Mouse (Mus musculus): ENCODE data around the gene Spred1. TPM values are rescaled to one million over a fixed set of nuclear protein-coding genes. Genes with fewer than 3 reads are reported as not detected.
"Not testable (repeated sequence)": the region's sequence is repeated elsewhere in the genome, so short reads cannot be mapped to it uniquely, and the experiment has no call there.

The Spred1 gene
- polyA plus RNA-seq, 1 experiment from 2014 or later, result 23.7 TPM

DNA sequence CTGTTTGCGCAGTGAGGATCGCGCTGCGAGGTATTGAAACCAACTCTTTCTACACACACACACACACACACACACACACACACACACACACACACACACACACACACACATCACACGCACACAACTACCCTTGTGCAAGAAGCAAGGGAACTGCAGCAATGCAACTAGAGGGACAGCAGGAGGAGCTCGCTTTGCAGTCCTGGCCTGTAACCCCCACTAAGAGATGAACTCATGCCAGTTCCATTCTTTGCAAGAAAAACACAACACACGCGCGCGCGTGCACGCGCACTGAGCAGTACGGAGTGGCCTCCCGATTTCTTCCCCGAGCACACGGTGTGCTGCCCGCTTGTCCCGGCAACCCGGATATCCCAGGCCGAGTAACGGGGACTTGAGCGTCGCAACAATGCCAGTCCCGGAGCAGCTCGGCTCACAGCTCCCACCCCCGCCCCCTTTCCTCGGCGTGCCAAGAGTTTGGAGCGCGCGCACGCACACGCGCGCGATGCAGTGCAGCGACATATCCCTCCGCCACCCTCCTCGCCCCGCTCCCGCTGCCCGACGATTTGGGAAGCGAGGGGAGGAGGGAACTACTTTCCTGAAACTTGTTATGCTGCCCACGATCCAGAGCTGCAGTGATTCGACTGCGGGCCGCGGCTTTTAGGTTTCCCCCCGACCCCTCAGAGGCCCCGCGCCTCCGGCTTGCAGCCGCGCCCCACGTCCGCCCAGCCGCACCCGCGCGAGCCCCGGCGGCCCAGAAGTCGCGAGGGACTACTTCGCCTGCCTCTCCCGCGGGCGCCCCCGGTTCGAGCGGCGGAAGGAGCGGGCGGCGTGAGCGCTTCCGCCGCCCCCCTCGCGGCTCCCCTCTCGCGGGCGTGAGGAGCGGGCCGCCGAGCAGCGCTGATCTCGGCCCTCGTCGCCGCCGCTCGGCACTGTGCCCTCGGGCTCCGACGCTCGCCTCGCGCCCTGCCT lies 645 bp upstream of the Spred1 start:
- H3K4me3 ChIP-seq (replicated peaks), result peak overlapping the region; percentile 98
- under 1% methylated on average over 95 of the region's 101 CpGs for WGBS
- H3K4me2 ChIP-seq, result peak overlapping the region; percentile 76
- H3K36me3 ChIP-seq, result no peaks in the 10 kb centered on the region
- no peaks in the 10 kb centered on the region for H3K9me3 ChIP-seq
- H3K9ac ChIP-seq (replicated peaks), result peak overlapping the region; percentile 99
- no peaks in the 10 kb centered on the region for H3K27me3 ChIP-seq
- peaks cover 12% of the 10 kb centered on the region for H3K4me1 ChIP-seq (replicated peaks)
- H3K27ac ChIP-seq, result peak overlapping the region; percentile 100
- peak; percentile 85 for ATAC-seq (ENCODE audit: insufficient number of reproducible peaks, insufficient read depth, low FRiP score, low TSS enrichment, low read depth)

DNA sequence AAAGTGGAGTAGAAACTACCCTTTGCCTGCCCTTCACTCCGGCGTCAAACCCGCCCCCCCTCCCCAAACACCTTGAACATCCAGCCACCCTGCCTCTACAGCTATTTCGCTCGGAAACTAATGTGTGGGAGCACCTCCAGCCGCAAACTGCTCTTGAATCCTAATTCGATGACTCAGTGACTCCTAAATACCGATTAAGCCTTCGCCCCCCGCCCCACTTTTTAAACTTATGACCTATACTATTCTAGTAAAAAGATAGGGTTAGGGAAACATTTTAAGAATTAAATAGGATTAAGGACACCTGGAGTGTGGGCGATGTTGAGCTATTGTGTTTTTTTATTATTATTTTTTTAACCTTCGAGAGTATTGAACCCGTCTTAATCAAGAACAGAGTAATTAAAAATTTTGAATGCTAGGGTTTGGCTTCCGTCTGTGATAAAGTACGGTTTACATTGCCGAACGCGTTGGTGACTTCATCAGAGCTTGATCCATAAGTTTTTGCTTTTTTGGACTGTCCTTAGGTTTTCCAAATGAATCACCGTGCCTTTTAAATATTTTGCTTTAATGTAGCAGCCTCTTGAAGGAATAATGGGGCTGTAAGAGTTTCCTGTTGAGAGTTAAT lies 921 bp downstream of the Spred1 start:
- Histone ChIP-seq H3K27ac (peak overlapping the region; percentile 100), H3K9me3 (no peaks in the 10 kb centered on the region), H3K27me3 (no peaks in the 10 kb centered on the region), H3K4me1 (replicated peaks) (peaks cover 15% of the 10 kb centered on the region), H3K9ac (replicated peaks) (peak overlapping the region; percentile 99), H3K4me2 (peak overlapping the region; percentile 76), H3K4me3 (replicated peaks) (peak overlapping the region; percentile 98), H3K36me3 (no peaks in the 10 kb centered on the region)
- no peak for ATAC-seq (ENCODE audit: insufficient number of reproducible peaks, insufficient read depth, low FRiP score, low TSS enrichment, low read depth)
- WGBS, result under 1% methylated on average over 19 of the region's 19 CpGs

DNA sequence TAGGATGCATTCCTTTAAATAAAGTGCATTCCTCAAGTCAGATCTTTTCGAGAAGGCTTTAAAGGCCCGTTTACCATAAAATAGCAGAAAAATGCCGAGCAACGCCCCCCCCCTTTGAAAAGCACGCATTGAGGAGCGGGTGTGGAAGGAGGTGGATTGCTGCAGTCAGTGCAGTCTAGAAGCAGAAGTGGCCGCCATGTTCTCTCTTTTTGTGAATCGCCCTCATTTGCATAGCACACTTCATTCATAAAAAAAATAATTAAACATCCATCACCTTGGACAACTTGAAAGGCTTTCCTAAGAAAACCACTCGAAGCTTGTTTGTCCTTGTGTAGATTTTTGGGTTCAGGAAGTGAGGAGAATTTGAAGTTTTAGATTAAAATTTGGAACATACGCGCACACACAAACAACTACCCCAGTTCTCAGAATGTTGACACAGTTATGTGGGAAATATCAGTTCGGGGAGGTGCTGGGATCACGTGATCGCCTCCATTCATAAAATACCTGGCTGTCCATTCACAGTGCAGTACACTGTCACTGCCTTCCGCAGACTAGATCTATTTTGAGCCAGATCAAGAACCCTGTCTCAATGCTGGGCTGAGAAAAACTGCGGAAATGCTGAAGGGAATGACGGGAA lies 1.6 kb downstream of the Spred1 start:
- Histone ChIP-seq H3K4me2 (peak overlapping the region; percentile 76), H3K9me3 (no peaks in the 10 kb centered on the region), H3K27ac (no peak overlapping the region), H3K36me3 (peaks cover 2% of the 10 kb centered on the region; the same call in 1 of the 2 replicates), H3K27me3 (no peaks in the 10 kb centered on the region), H3K4me1 (replicated peaks) (peaks cover 15% of the 10 kb centered on the region), H3K9ac (replicated peaks) (peak overlapping the region; percentile 99), H3K4me3 (replicated peaks) (peak overlapping the region; percentile 98)
- ATAC-seq (ENCODE audit: insufficient number of reproducible peaks, insufficient read depth, low FRiP score, low TSS enrichment, low read depth), result peak; percentile 34; the same call in 1 of the 2 replicates
- 7% methylated on average over 17 of the region's 17 CpGs for WGBS

DNA sequence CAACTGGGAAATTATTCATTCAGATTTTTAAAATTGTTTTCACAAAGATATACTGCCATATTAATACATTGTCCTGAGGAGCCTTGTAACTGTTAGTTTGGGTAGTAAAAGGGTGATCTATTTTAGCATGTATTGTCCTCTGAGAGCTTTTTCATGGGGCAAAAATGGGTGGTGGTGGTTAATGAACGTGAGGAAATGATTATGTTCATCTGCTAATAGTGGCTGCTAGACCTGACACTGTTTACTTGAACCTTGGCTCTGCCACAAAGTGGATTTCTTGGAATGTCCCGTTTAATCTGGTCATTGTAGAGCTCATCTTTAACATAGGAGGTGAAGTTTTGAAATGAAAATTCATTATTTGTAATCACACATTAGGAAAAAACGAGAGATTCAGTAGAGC lies 2.5 kb downstream of the Spred1 start:
- H3K27me3 ChIP-seq, result no peaks in the 10 kb centered on the region
- ATAC-seq (ENCODE audit: insufficient number of reproducible peaks, insufficient read depth, low FRiP score, low TSS enrichment, low read depth), result no peak
- H3K4me2 ChIP-seq, result peak overlapping the region; percentile 76
- peaks cover 4% of the 10 kb centered on the region; the same call in 1 of the 2 replicates for H3K36me3 ChIP-seq
- no peak overlapping the region for H3K27ac ChIP-seq
- peaks cover 21% of the 10 kb centered on the region for H3K4me1 ChIP-seq (replicated peaks)
- H3K9me3 ChIP-seq, result no peaks in the 10 kb centered on the region
- peak overlapping the region; percentile 19 for H3K4me3 ChIP-seq (replicated peaks)
- 27% methylated on average over 3 of the region's 3 CpGs for WGBS
- no peak overlapping the region for H3K9ac ChIP-seq (replicated peaks)

DNA sequence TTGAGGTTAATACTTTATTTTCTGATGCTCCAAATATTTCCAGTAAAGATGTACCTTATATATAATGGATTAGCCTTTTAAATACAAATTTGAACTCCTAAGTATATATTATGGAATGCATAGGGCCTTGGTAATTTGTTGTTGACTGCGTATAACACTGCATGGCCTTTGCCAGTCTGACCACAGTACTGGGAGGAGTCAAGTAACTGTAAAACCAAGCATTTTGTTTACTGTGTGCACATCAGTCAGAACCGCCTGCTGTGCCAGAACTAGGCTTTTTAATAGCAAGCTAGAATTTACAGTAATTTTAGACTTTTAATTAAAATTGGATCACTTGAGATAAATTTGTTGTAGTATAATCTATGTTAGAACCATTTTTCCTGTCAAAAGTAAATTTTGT lies 3.7 kb downstream of the Spred1 start:
- H3K36me3 ChIP-seq, result peaks cover 4% of the 10 kb centered on the region; the same call in 1 of the 2 replicates
- H3K4me3 ChIP-seq (replicated peaks), result no peak overlapping the region
- H3K4me2 ChIP-seq, result 0 out of 2 replicates have a peak overlapping the region, but pooled peaks have one; percentile 34
- no peaks in the 10 kb centered on the region for H3K27me3 ChIP-seq
- no peak overlapping the region for H3K9ac ChIP-seq (replicated peaks)
- H3K4me1 ChIP-seq (replicated peaks), result peaks cover 16% of the 10 kb centered on the region
- 58% methylated on average over 2 of the region's 2 CpGs for WGBS
- no peak overlapping the region for H3K27ac ChIP-seq
- H3K9me3 ChIP-seq, result no peaks in the 10 kb centered on the region
- ATAC-seq (ENCODE audit: insufficient number of reproducible peaks, insufficient read depth, low FRiP score, low TSS enrichment, low read depth), result no peak

DNA sequence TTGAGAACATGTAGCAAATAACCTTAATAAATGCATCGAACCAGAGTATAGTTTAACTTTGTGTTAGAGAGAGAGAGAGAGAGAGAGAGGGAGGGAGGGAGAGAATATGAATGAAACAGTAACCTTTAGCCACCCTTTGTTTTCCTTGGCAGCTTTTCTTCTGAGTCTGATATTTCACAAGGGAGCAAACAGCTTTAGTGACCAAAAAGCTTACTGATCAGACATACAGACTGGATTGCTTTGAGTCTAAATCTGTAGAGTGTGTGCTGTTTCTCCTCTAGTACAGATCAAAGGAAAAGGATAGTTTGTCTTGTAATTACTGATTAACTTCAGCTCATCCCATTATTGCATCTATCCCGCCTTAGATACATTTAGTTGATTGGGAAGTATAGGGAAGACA lies 8.0 kb downstream of the Spred1 start:
- no peak for ATAC-seq (ENCODE audit: insufficient number of reproducible peaks, insufficient read depth, low FRiP score, low TSS enrichment, low read depth)
- Histone ChIP-seq H3K4me1 (replicated peaks) (peaks cover 12% of the 10 kb centered on the region), H3K9ac (replicated peaks) (no peak overlapping the region), H3K9me3 (no peaks in the 10 kb centered on the region), H3K36me3 (peaks cover 10% of the 10 kb centered on the region; the same call in 1 of the 2 replicates), H3K27me3 (no peaks in the 10 kb centered on the region), H3K4me2 (no peak overlapping the region), H3K27ac (no peak overlapping the region), H3K4me3 (replicated peaks) (no peak overlapping the region)
- WGBS, result 88% methylated on average over 2 of the region's 2 CpGs

DNA sequence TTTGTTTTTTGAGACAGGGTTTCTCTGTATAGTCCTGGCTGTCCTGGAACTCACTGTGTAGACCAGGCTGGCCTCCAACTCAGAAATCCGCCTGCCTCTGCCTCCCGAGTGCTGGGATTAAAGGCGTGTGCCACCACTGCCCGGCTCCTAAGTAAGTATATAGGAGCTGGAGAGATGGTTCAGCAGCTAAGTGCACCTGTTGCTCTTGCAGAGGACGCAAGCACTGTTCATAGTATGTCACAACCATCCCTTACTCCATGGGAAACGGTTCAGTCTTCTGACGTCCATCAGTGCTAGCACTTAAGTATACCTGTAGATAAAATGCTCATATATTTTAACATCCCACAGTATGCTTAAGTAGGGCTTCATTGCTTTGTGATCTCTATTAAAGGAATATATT lies 9.9 kb downstream of the Spred1 start:
- H3K27ac ChIP-seq; H3K9me3 ChIP-seq; H3K27me3 ChIP-seq; H3K4me1 ChIP-seq (replicated peaks); ATAC-seq (ENCODE audit: insufficient number of reproducible peaks, insufficient read depth, low FRiP score, low TSS enrichment, low read depth); H3K9ac ChIP-seq (replicated peaks); H3K4me3 ChIP-seq (replicated peaks); H3K4me2 ChIP-seq: not testable (repeated sequence)
- WGBS, result 92% methylated on average over 7 of the region's 7 CpGs
- H3K36me3 ChIP-seq, result peaks cover 10% of the 10 kb centered on the region; the same call in 1 of the 2 replicates

DNA sequence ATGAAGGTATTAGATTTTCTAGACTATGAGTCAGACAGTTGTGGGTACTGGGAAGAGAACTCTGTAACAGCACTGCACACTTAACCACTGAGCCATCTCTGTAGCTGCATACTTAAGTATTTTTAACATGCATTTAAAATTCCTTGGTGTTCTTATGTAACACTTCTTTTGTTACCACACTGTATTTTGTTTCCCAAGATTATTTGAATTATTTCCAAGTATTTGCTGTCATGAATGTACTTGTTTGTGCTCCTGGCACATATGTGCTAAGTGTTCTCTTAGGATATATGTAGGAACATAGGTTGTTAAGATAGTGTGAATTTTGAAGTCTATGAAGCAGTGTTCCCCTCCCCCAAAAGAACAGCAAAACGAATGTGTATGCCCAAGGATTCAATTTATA lies 10.7 kb downstream of the Spred1 start:
- no peaks in the 10 kb centered on the region for H3K27me3 ChIP-seq
- 78% methylated on average over 1 of the region's 1 CpGs for WGBS
- H3K9ac ChIP-seq (replicated peaks), result no peak overlapping the region
- H3K4me2 ChIP-seq, result no peak overlapping the region
- H3K4me1 ChIP-seq (replicated peaks), result peaks cover 7% of the 10 kb centered on the region; the same call in 1 of the 2 replicates
- peaks cover 10% of the 10 kb centered on the region; the same call in 1 of the 2 replicates for H3K36me3 ChIP-seq
- H3K4me3 ChIP-seq (replicated peaks), result no peak overlapping the region
- no peak for ATAC-seq (ENCODE audit: insufficient number of reproducible peaks, insufficient read depth, low FRiP score, low TSS enrichment, low read depth)
- H3K9me3 ChIP-seq, result no peaks in the 10 kb centered on the region
- no peak overlapping the region for H3K27ac ChIP-seq

DNA sequence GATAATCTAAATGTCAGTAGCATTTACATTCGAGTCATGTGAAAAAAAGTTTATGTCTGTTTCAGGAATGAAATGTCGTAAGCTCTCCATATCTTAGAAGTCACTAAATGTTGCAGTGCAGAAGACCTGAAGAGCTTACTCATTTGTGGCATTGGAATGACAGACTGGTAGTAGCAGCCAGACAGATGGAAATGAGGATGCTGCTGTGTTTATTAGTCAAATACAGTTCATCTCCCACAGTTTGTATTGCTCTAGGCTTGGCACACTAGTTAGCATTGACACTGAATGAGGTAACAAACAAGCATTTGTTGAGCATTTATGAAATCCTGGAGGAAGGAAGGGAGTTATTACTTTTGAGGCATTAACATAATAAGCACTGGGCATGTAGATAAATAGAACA lies 12.4 kb downstream of the Spred1 start:
- no peak overlapping the region for H3K4me2 ChIP-seq
- no peaks in the 10 kb centered on the region for H3K9me3 ChIP-seq
- H3K36me3 ChIP-seq, result peaks cover 6% of the 10 kb centered on the region; the same call in 1 of the 2 replicates
- WGBS, result 81% methylated on average over 2 of the region's 2 CpGs
- H3K9ac ChIP-seq (replicated peaks), result no peak overlapping the region
- no peak overlapping the region for H3K27ac ChIP-seq
- no peak for ATAC-seq (ENCODE audit: insufficient number of reproducible peaks, insufficient read depth, low FRiP score, low TSS enrichment, low read depth)
- H3K4me1 ChIP-seq (replicated peaks), result peaks cover under 1% of the 10 kb centered on the region; the same call in 1 of the 2 replicates
- H3K27me3 ChIP-seq, result no peaks in the 10 kb centered on the region
- H3K4me3 ChIP-seq (replicated peaks), result no peak overlapping the region

DNA sequence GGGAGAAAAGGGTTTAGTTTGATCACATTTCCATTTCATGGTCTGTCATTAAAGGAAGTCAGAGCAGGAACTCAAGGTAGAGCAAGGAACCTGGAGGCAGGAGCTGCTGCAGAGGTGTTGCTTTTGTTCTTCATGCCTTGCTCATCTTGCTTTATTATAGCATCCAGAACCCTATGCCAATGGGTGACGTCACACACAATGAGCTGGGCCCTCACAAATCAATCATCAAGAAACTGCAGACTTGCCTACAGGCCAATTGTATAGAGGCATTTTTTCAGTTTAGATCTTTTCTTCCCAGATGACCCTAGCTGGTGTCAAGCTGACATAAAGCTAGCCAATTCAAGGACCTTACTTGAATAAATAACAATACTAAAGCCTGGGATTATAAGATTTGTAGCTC lies 16.6 kb downstream of the Spred1 start:
- no peaks in the 10 kb centered on the region for H3K4me1 ChIP-seq (replicated peaks)
- no peak overlapping the region for H3K27ac ChIP-seq
- WGBS, result 60% methylated on average over 1 of the region's 1 CpGs
- H3K36me3 ChIP-seq, result no peaks in the 10 kb centered on the region
- H3K4me2 ChIP-seq, result no peak overlapping the region
- no peak for ATAC-seq (ENCODE audit: insufficient number of reproducible peaks, insufficient read depth, low FRiP score, low TSS enrichment, low read depth)
- H3K4me3 ChIP-seq (replicated peaks), result no peak overlapping the region
- no peaks in the 10 kb centered on the region for H3K27me3 ChIP-seq
- H3K9ac ChIP-seq (replicated peaks), result no peak overlapping the region
- H3K9me3 ChIP-seq, result no peaks in the 10 kb centered on the region

DNA sequence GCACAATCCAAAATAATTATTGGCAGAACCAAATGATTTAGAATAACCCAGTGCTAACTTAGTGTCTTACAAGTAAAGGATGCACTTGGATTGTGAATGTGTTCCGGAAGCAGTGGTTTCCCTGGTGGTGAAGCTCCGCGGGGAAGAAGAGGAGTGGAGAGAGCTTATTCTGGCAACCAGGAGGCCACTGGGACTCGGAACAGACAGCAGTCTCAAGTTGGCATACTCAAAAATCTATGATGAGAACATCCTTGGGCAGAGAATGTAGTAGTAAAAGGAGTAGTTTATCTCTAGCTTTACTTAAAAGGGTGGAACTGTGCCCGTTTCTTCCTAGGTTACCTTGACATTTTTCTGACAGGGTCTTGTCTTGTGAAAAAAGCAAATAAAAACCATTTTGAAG lies 17.8 kb downstream of the Spred1 start:
- no peaks in the 10 kb centered on the region for H3K4me1 ChIP-seq (replicated peaks)
- no peak for ATAC-seq (ENCODE audit: insufficient number of reproducible peaks, insufficient read depth, low FRiP score, low TSS enrichment, low read depth)
- no peak overlapping the region for H3K4me3 ChIP-seq (replicated peaks)
- 92% methylated on average over 5 of the region's 5 CpGs for WGBS
- H3K4me2 ChIP-seq, result no peak overlapping the region
- H3K27me3 ChIP-seq, result no peaks in the 10 kb centered on the region
- H3K36me3 ChIP-seq, result no peaks in the 10 kb centered on the region
- H3K9me3 ChIP-seq, result no peaks in the 10 kb centered on the region
- no peak overlapping the region for H3K9ac ChIP-seq (replicated peaks)
- H3K27ac ChIP-seq, result no peak overlapping the region
